Mouse (Mus musculus) layer of hippocampus, adult 2 months (tissue): ENCODE measurements around the gene Lrrtm3. TPM values are rescaled to one million over a fixed set of nuclear protein-coding genes. Genes with fewer than 3 reads are reported as not detected.

ENCODE experiments used
- DNase-seq, 2 experiments: peaks; one replicate each; pipeline ENCODE4 v3.0.0; 2022; ENCODE audit warnings: low spot score in 2 of 2
- H3K27ac ChIP-seq: fragments of 200-600 bp; 2 replicates; pipeline ENCODE4 v1.8.1; 2022
- H3K4me3 ChIP-seq: fragments of 200-600 bp; 2 replicates; pipeline ENCODE4 v1.8.1; 2022; ENCODE audit warnings: mild to moderate bottlenecking
- CTCF ChIP-seq: fragments of 200-600 bp; conservative IDR thresholded peaks from 2 replicates; pipeline ENCODE4 v1.8.1; 2022; ENCODE audit warnings: antibody characterized with exemption, mild to moderate bottlenecking, moderate library complexity
- total RNA-seq, 2 experiments: library from RNA; stranded (reverse); gene quantifications; 2 replicates each; pipeline ENCODE4 v1.2.3; 2021

The Lrrtm3 gene
- total RNA-seq, 2 experiments from 2014 or later: 18.2 to 21.1 TPM

DNA sequence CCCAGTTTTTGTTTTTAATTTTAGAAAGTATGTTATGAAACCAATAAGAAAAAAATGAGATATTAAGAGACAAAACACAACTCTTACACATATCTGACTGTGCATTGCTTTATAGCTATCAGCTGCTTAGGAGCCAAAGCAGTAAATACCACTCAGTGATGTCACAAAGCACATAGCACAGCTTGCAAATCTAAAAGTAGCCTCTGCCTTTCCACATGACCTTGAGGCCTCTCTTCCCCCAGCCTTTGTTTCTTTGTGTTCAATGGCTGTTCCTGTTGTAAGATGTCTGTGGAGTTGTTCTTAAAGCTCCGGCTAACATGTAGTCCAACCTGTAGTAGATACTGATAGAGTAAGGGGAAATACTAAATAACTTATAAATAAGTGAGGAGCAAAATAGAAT lies 69.7 kb downstream of the Lrrtm3 start:
- Histone ChIP-seq H3K4me3 (no peak overlapping the region), H3K27ac (no peak overlapping the region)
- TF ChIP-seq CTCF: no peak
- DNase-seq: no peak

DNA sequence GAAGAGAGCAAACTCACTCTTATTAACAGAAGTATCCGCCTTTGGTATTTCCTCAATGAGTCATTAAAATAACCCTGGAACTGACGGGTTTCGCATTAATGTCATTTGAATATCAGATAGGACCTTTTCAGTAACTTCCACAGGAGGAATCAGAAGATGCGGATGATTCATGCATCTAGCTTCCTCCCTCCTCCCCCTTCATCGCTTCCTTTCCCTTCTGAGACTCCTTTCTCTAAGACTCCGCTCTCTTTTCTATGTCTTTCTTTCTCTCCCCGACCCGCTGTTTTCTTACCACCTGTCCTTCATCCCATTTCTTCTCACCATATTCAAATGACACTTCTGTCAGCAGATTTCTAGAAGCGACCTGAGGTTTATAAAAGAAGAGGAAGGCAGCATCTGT lies 88.1 kb downstream of the Lrrtm3 start:
- H3K4me3 ChIP-seq: no peak overlapping the region
- no peak for TF ChIP-seq CTCF
- DNase-seq: no peak

DNA sequence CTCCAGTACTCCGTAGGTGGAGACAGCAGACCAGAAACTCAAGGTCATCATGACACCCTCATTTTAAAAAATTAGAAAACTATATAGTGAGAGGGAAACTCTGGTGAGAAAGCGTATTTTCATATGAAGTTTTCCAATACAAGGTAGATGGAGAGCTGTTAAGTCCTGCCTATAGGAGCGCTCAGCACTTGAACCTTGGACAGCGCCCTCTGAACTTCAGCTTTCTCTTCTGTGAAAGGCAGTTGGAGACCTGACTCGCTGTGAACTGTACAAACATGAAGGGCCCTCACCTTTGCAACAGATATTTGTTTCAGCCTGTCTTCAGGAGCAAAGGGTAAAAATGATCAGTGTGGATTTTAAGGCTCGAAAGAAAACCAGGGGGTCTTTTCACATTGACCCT lies 88.5 kb downstream of the Lrrtm3 start:
- DNase-seq: no peak
- H3K27ac ChIP-seq: no peak overlapping the region
- no peak overlapping the region for H3K4me3 ChIP-seq
- TF ChIP-seq CTCF: no peak

More for the DNA sequence above, 88.1 kb downstream of the Lrrtm3 start:
- no peak overlapping the region for H3K27ac ChIP-seq

DNA sequence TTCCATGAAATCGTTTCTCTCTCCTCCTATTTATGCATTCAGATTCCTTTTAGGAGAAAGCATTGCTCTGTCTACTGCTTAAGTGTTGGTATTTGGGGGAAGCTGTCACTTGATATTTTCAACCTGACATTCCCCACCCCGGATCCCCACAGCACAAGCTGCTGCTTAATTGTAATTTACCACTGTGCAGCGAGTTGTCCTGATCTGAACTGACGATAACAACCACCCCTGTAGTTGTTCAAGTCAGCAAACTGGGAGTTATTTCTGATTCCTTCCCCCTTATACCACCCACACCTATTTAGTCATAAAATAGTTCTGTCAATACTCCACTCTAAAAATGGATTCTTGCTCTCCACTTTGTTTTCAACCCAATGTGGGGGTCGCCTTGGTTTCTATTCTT lies 95.8 kb downstream of the Lrrtm3 start:
- peak in 1 of 2 experiments; percentile 16 for DNase-seq
- no peak overlapping the region for H3K4me3 ChIP-seq
- H3K27ac ChIP-seq: no peak overlapping the region
- no peak for TF ChIP-seq CTCF

DNA sequence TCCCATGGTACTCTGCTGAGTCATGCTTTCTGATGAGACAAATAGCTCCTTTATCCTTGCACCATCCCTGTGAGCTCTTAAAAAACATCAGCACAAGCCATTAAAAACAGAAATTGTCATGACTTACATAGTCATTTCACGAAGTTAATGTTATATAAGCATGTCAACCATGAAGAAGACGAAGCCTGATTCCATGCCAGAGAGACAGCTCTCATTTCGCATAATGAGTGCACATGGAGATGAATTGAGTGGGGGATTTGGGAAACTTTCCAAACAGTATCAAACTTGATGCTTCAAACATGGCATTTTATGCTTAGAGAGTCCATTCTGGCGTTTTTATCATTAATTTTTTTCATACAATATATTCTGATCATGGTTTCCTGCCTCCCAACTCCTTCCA lies 104.5 kb downstream of the Lrrtm3 start:
- Histone ChIP-seq H3K4me3 (no peak overlapping the region), H3K27ac (no peak overlapping the region)
- no peak for TF ChIP-seq CTCF
- peak in 1 of 2 experiments; percentile 48 for DNase-seq

DNA sequence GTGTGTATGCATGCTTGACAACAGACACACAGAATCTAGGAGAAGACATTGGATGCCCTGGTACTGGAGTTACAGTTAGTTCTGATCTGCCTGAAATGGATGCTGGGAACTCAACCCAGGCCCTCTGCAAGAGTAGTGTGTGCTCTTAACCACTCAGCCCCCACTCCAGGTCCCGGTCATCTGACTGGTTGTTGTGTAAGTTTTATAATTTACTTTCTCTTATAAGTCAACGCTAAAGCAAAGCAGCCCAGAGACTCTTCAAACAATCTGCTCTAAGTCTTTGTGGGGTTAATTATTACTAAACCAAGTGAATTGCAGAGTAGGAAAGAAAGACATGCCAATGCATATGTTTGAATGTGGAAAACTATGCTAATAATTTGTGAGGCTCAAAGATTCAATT lies 110.7 kb downstream of the Lrrtm3 start:
- Histone ChIP-seq H3K27ac (no peak overlapping the region), H3K4me3 (no peak overlapping the region)
- no peak for DNase-seq
- TF ChIP-seq CTCF: no peak

DNA sequence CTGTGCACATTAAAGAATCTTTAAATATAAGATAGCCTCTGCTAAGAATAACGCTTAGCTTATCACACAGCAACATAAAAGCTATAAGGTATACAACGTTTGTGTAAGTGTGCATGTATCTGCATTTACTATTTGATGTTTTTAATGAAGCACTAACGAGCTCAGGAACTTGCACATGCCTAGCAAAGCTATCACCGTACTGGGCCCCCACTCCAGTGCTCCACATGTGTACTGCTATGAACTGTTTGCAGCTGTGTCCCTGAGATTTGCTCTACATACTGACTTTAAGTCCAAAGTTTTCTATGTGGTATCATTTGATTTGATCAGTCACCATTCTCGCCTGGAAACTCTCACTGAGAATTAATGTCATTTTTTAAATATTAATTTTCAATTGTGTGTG lies 111.1 kb downstream of the Lrrtm3 start:
- no peak for DNase-seq
- no peak for TF ChIP-seq CTCF
- H3K4me3 ChIP-seq: no peak overlapping the region
- H3K27ac ChIP-seq: no peak overlapping the region

DNA sequence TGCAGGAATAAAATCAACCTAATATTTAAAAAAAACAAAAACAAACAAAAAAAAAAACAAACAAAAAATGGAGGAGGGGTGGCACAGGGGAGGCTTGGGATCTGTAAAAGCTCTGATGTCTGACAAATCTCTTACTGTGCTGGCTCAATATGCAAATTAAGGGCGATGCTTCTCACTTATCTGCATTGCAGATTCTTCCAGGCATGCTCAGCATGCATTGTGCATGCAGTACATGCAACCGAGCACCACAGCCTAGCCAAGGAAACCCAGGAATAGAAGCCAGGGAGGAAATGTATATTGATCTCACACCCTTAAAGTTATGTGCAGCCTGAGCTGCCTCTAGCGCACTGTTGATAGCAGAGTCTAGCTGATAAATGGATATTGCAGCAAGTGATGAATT lies 111.5 kb downstream of the Lrrtm3 start:
- peak overlapping the region; percentile 18; the same call in 1 of the 2 replicates for H3K27ac ChIP-seq
- DNase-seq: no peak
- no peak for TF ChIP-seq CTCF
- peak overlapping the region; percentile 39 for H3K4me3 ChIP-seq

DNA sequence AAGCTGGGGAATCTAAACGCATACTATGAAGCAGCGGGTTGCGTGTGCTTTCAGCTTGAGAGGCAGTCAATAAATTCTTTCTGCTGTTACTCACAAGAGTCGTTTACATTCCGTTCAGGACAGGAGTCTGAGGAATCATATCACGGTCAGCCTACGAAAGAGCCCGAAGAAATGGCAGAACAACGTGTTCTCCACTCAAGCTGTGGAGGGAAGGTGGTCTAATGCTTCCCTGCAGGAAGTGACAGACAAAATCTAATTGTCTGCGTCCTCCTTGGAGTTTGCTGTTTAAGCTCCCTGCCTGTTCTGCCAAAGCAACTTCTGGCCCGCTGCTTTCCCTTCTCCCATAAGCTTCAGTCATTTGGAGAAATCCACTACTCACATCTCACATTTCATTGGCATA lies 112.0 kb downstream of the Lrrtm3 start:
- peak overlapping the region; percentile 39 for H3K4me3 ChIP-seq
- no peak for TF ChIP-seq CTCF
- H3K27ac ChIP-seq: peak overlapping the region; percentile 18; the same call in 1 of the 2 replicates

DNA sequence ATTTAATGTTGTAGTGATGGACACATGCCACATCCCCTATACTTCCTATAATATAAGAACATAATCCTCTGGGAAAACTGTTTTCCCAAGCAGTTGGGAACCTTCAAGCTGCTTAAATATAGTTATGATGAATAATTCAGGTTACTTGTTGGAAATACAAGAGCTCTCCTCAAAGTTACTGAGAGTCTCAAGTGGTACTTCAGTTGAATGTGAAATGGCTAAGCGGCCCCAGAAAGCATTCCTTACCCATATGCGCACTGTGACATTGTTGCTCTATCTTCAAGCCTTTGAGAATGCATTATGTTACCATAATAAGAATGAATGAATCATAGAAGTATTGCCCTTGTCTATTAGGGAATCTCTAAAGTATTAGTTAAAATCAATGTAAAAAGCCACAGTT lies 117.8 kb downstream of the Lrrtm3 start:
- Histone ChIP-seq H3K4me3 (no peak overlapping the region), H3K27ac (no peak overlapping the region)
- TF ChIP-seq CTCF: no peak
- DNase-seq: no peak

More for the DNA sequence above, 112.0 kb downstream of the Lrrtm3 start:
- no peak for DNase-seq

DNA sequence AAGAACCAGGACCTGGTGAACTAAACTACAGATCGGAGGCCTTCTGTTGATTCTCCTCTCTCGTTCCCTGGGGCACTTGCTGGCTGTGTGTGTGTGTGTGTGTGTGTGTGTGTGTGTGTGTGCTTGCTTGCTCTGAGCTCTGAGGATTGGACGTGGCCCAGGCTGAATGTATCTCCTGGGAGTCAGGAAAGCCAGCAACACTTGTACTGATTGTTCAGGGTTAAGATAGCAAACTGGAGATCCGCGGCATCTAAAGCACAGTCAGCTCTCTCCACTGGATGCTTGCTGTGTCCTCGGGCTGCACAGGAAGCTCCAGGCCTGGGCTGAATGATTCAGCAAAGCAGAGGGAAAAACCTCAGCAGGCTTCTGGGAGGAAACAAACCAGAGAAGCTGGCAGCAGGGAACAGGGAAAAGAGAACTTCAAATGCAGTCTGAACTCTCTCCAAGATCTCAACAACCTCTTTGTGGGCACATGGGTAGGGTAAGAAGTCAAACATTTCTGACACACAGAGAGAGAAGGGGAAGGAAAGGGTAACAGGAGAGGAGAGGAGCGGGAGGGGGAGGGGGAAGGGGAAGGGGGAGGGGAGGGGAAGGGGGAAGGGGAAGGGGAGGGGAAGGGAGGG lies 135.7 kb downstream of the Lrrtm3 start:
- H3K27ac ChIP-seq: no peak overlapping the region
- no peak overlapping the region for H3K4me3 ChIP-seq
- TF ChIP-seq CTCF: no peak
- DNase-seq: no peak

DNA sequence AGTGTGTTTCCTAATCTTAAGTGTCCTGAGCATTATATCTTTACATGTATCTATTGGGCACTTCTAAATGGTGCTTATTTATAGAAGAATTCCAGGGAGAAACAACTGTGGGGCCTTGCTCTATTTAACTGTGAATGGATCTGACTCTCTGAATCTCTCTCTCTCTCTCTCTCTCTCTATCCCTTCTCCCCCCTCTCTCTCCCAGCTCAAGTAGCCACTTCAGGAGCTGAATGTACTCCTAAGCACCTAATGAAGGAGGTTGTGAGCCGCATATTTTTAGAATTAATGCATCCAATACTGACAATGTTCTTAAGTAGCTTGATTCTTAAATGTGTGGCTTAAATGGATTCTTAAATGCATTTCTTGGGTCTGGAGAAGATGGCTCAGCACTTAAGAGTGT lies 138.6 kb downstream of the Lrrtm3 start:
- no peak for DNase-seq
- Histone ChIP-seq H3K4me3 (no peak overlapping the region), H3K27ac (no peak overlapping the region)
- TF ChIP-seq CTCF: no peak

DNA sequence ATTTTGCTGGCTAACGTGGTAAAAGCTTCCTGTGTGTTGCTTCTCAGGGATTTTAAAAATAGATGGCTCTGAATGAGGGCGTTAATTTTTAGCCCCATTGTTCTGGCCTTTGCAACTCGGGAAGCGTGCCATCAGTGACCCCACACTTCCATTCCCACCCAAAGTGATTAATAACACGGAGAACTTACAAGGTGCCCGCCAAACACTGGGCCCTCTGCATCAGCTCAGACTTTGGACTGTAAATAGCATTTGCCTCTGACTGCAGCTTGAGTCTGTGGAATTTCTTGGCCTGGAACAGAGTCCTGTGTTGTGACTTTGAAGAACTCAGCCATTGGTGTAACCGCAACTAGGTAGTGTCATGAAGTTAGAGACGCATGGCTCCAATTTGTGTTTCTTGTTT lies 139.2 kb downstream of the Lrrtm3 start:
- DNase-seq: no peak
- no peak for TF ChIP-seq CTCF
- Histone ChIP-seq H3K27ac (no peak overlapping the region), H3K4me3 (no peak overlapping the region)

DNA sequence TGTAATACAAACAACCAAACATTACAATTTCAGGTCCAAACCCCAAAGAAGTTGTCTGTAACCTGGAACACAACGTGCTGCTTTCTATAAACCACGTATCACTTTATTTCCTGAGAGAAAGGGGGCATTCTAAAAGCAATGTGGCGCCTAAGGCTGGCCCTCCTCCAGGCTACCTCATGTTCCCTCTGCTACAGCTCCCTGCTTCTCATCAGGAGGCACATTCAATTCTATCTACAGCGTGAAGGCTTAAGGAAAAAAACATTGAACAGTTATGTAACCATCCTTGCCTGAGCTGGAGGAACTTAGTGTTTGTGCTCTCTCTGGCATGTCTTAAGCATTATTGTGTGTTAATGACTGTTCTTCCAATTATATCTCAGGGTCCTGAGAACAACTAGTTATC lies 142.8 kb downstream of the Lrrtm3 start:
- TF ChIP-seq CTCF: no peak
- DNase-seq: peak in 1 of 2 experiments; percentile 16
- Histone ChIP-seq H3K4me3 (no peak overlapping the region), H3K27ac (no peak overlapping the region)

DNA sequence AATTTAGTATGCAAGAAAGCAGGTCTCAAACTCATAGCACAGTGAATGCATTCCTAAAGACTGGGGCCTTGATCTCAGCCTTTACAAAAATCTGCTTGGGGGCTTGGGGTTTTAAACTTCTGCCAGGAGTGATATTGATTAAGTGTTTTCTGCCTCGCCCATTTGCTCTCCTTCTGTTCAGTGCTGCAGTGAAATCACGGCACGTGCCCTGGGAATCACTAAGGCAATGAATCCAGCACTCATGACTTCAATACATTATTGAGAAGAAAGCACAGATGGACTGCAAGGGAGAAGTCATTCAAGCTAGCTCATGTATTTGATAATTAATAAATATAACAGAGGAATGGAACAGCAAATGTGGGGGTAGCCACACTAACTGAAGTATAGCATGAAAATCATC lies 144.5 kb downstream of the Lrrtm3 start:
- TF ChIP-seq CTCF: no peak
- no peak overlapping the region for H3K27ac ChIP-seq
- H3K4me3 ChIP-seq: no peak overlapping the region
- DNase-seq: no peak
